Mouse (Mus musculus) small intestine, adult 2 months (tissue): ENCODE data around the gene Olfr522.

Experiments
- CTCF ChIP-seq: fragments of 200-500 bp; IDR thresholded peaks from 2 replicates; pipeline ENCODE4 v1.5.1; 2012; ENCODE audit warnings: low read depth, mild to moderate bottlenecking, control low read depth, inconsistent platforms, low read length, moderate library complexity, mixed read lengths; ENCODE audit not compliant: insufficient replicate concordance, insufficient read length; ENCODE audit errors: extremely low read depth
- POLR2A ChIP-seq: fragments of 200-500 bp; IDR thresholded peaks from 2 replicates; pipeline ENCODE4 v1.6.1; 2012; ENCODE audit warnings: low read depth, mild to moderate bottlenecking, control low read depth, inconsistent platforms, low read length, moderate library complexity

- TF ChIP-seq CTCF = no peak
- no peak for TF ChIP-seq POLR2A
Measured at GRCm38 (mm10) chr7:140190435-140190834, 25.9 kb upstream of the Olfr522 start.
